Mouse (Mus musculus): ENCODE results near the gene Gabrb1. TPM values are rescaled to one million over a fixed set of nuclear protein-coding genes. Genes with fewer than 3 reads are reported as not detected.

Gabrb1 gene
- polyA plus RNA-seq, 1 experiment from 2014 or later = 0.58 TPM

- Histone ChIP-seq H3K27ac (replicated peaks; ENCODE audit: low read depth, low read length) (no peak overlapping the region), H3K9me3 (replicated peaks; ENCODE audit: control insufficient read depth, low read length) (no peaks in the 10 kb centered on the region), H3K9ac (replicated peaks; ENCODE audit: low read length) (no peak overlapping the region), H3K4me1 (ENCODE audit: control insufficient read depth, insufficient read depth, low read length) (no peaks in the 10 kb centered on the region), H3K4me2 (ENCODE audit: low read depth, low read length) (no peak overlapping the region), H3K27me3 (ENCODE audit: control insufficient read depth, insufficient read depth, low read length) (no peaks in the 10 kb centered on the region), H3K36me3 (replicated peaks; ENCODE audit: control insufficient read depth, insufficient read depth, low read depth, low read length) (no peaks in the 10 kb centered on the region), H3K4me3 (ENCODE audit: low read depth, low read length) (no peak overlapping the region)
- 86% methylated on average over 7 of the region's 7 CpGs for WGBS
- DNase-seq (ENCODE audit: low spot score) (no peak), ATAC-seq (replicated peaks; ENCODE audit: insufficient number of reproducible peaks, low FRiP score, low TSS enrichment, low read depth) (no peak)
Measured at GRCm38 (mm10) chr5:72191154-72191553, 533.2 kb downstream of the Gabrb1 start.

- H3K9me3 ChIP-seq (replicated peaks; ENCODE audit: control insufficient read depth, low read length) = no peaks in the 10 kb centered on the region
- no peak overlapping the region for H3K4me3 ChIP-seq (ENCODE audit: low read depth, low read length)
- ATAC-seq (replicated peaks; ENCODE audit: insufficient number of reproducible peaks, low FRiP score, low TSS enrichment, low read depth) (no peak), DNase-seq (ENCODE audit: low spot score) (no peak)
- no peak overlapping the region for H3K9ac ChIP-seq (replicated peaks; ENCODE audit: low read length)
- no peaks in the 10 kb centered on the region for H3K4me1 ChIP-seq (ENCODE audit: control insufficient read depth, insufficient read depth, low read length)
- 80% methylated on average over 5 of the region's 5 CpGs for WGBS
- no peaks in the 10 kb centered on the region for H3K27me3 ChIP-seq (ENCODE audit: control insufficient read depth, insufficient read depth, low read length)
- no peak overlapping the region for H3K4me2 ChIP-seq (ENCODE audit: low read depth, low read length)
- no peaks in the 10 kb centered on the region for H3K36me3 ChIP-seq (replicated peaks; ENCODE audit: control insufficient read depth, insufficient read depth, low read depth, low read length)
- H3K27ac ChIP-seq (replicated peaks; ENCODE audit: low read depth, low read length) = no peak overlapping the region
Measured at GRCm38 (mm10) chr5:72191932-72192331, 534.0 kb downstream of the Gabrb1 start.

DNA sequence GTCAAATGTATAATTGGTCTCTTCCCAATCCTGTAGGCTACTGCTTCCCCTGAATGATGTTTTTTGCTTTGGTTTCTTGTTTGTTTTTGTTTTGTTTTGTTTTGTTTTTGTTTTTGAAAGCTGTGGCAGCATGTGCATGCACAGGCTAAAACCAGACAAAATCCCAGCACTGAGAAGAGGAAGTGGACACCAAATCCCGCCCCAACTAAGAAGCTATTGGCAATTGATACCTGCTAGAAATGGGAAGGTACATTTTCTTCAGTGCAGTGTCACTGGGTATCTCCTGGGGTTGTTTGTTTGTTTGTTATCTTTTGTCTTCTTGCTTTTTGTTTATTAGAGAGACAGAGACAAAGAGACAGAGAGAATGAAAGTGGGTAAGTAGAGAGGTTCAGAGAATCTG, 537.5 kb downstream of the Gabrb1 start:
- Histone ChIP-seq H3K27ac (replicated peaks; ENCODE audit: low read depth, low read length) (no peak overlapping the region), H3K4me1 (ENCODE audit: control insufficient read depth, insufficient read depth, low read length) (no peaks in the 10 kb centered on the region), H3K27me3 (ENCODE audit: control insufficient read depth, insufficient read depth, low read length) (no peaks in the 10 kb centered on the region), H3K36me3 (replicated peaks; ENCODE audit: control insufficient read depth, insufficient read depth, low read depth, low read length) (no peaks in the 10 kb centered on the region), H3K4me2 (ENCODE audit: low read depth, low read length) (no peak overlapping the region), H3K9ac (replicated peaks; ENCODE audit: low read length) (no peak overlapping the region), H3K4me3 (ENCODE audit: low read depth, low read length) (no peak overlapping the region), H3K9me3 (replicated peaks; ENCODE audit: control insufficient read depth, low read length) (no peaks in the 10 kb centered on the region)
- no peak for ATAC-seq (replicated peaks; ENCODE audit: insufficient number of reproducible peaks, low FRiP score, low TSS enrichment, low read depth)
- no peak for DNase-seq (ENCODE audit: low spot score)
- WGBS = 81% methylated on average over 1 of the region's 1 CpGs

Other genes starting within 250 kb of the Gabrb1 start
- gene Cox7b2, start 109.9 kb upstream of the Gabrb1 start, polyA plus RNA-seq (2014; fragmentation: Nextera tagmentation; extraction: Ambion mirVana) = not detected in 2 replicates
- gene Gabra4, start 195 bp downstream of the Gabrb1 start, polyA plus RNA-seq (2014; fragmentation: Nextera tagmentation; extraction: Ambion mirVana) = 3.8 and 4.3 TPM in 2 replicates

Data from embryonic facial prominence, embryonic 11.5 days (tissue).